Mouse (Mus musculus): Measurements from ENCODE around the gene Mccc2. TPM values are rescaled to one million over a fixed set of nuclear protein-coding genes. Genes with fewer than 3 reads are reported as not detected.

Gene Mccc2
- polyA plus RNA-seq, 1 experiment from 2014 or later: 31.0 TPM

- no peak for ATAC-seq (replicated peaks; ENCODE audit: low FRiP score)
- no peak overlapping the region for H3K4me2 ChIP-seq
- H3K4me3 ChIP-seq (ENCODE audit: low read depth, low read length): no peak overlapping the region
- H3K9ac ChIP-seq (ENCODE audit: low read depth, low read length): no peak overlapping the region
- H3K27me3 ChIP-seq (replicated peaks; ENCODE audit: control insufficient read depth, insufficient read depth, low read length): no peaks in the 10 kb centered on the region
- WGBS: 90% methylated on average over 3 of the region's 3 CpGs
- no peak for DNase-seq (ENCODE audit: low spot score)
- no peaks in the 10 kb centered on the region for H3K4me1 ChIP-seq (replicated peaks; ENCODE audit: control insufficient read depth, insufficient read depth, low read length)
- no peaks in the 10 kb centered on the region for H3K36me3 ChIP-seq (ENCODE audit: control insufficient read depth, insufficient read depth, low read length)
- H3K9me3 ChIP-seq (ENCODE audit: control insufficient read depth, low read length): no peaks in the 10 kb centered on the region
- no peak overlapping the region for H3K27ac ChIP-seq (ENCODE audit: low read depth, low read length)
Measured at GRCm38 (mm10) chr13:99999078-99999477, 16.4 kb downstream of the Mccc2 start.

GRCm38 (mm10) chr13:99998099-99998498 lies 17.3 kb downstream of the Mccc2 start:
- Histone ChIP-seq H3K36me3 (ENCODE audit: control insufficient read depth, insufficient read depth, low read length) (no peaks in the 10 kb centered on the region), H3K4me3 (ENCODE audit: low read depth, low read length) (no peak overlapping the region), H3K9me3 (ENCODE audit: control insufficient read depth, low read length) (no peaks in the 10 kb centered on the region), H3K27me3 (replicated peaks; ENCODE audit: control insufficient read depth, insufficient read depth, low read length) (no peaks in the 10 kb centered on the region), H3K4me2 (no peak overlapping the region), H3K27ac (ENCODE audit: low read depth, low read length) (no peak overlapping the region), H3K9ac (ENCODE audit: low read depth, low read length) (no peak overlapping the region), H3K4me1 (replicated peaks; ENCODE audit: control insufficient read depth, insufficient read depth, low read length) (no peaks in the 10 kb centered on the region)
- ATAC-seq (replicated peaks; ENCODE audit: low FRiP score) (no peak), DNase-seq (ENCODE audit: low spot score) (no peak)
- 77% methylated on average over 3 of the region's 3 CpGs for WGBS

GRCm38 (mm10) chr13:99989592-99989991 lies 25.8 kb downstream of the Mccc2 start:
- Histone ChIP-seq H3K36me3 (ENCODE audit: control insufficient read depth, insufficient read depth, low read length) (no peaks in the 10 kb centered on the region), H3K4me2 (no peak overlapping the region), H3K4me1 (replicated peaks; ENCODE audit: control insufficient read depth, insufficient read depth, low read length) (no peaks in the 10 kb centered on the region), H3K4me3 (ENCODE audit: low read depth, low read length) (no peak overlapping the region), H3K27ac (ENCODE audit: low read depth, low read length) (no peak overlapping the region), H3K9me3 (ENCODE audit: control insufficient read depth, low read length) (no peaks in the 10 kb centered on the region), H3K27me3 (replicated peaks; ENCODE audit: control insufficient read depth, insufficient read depth, low read length) (no peaks in the 10 kb centered on the region), H3K9ac (ENCODE audit: low read depth, low read length) (no peak overlapping the region)
- DNase-seq (ENCODE audit: low spot score): no peak
- WGBS: 93% methylated on average over 4 of the region's 4 CpGs
- no peak for ATAC-seq (replicated peaks; ENCODE audit: low FRiP score)

GRCm38 (mm10) chr13:99983320-99983719 lies 32.1 kb downstream of the Mccc2 start:
- H3K9ac ChIP-seq (ENCODE audit: low read depth, low read length): no peak overlapping the region
- DNase-seq (ENCODE audit: low spot score) (no peak), ATAC-seq (replicated peaks; ENCODE audit: low FRiP score) (no peak)
- H3K36me3 ChIP-seq (ENCODE audit: control insufficient read depth, insufficient read depth, low read length): no peaks in the 10 kb centered on the region
- H3K4me1 ChIP-seq (replicated peaks; ENCODE audit: control insufficient read depth, insufficient read depth, low read length): no peaks in the 10 kb centered on the region
- H3K27ac ChIP-seq (ENCODE audit: low read depth, low read length): no peak overlapping the region
- no peaks in the 10 kb centered on the region for H3K27me3 ChIP-seq (replicated peaks; ENCODE audit: control insufficient read depth, insufficient read depth, low read length)
- H3K9me3 ChIP-seq (ENCODE audit: control insufficient read depth, low read length): no peaks in the 10 kb centered on the region
- H3K4me2 ChIP-seq: no peak overlapping the region
- H3K4me3 ChIP-seq (ENCODE audit: low read depth, low read length): no peak overlapping the region
- WGBS: 89% methylated on average over 1 of the region's 1 CpGs

- Histone ChIP-seq H3K9ac (ENCODE audit: low read depth, low read length) (no peak overlapping the region), H3K36me3 (ENCODE audit: control insufficient read depth, insufficient read depth, low read length) (no peaks in the 10 kb centered on the region), H3K4me3 (ENCODE audit: low read depth, low read length) (no peak overlapping the region), H3K27me3 (replicated peaks; ENCODE audit: control insufficient read depth, insufficient read depth, low read length) (no peaks in the 10 kb centered on the region), H3K4me2 (no peak overlapping the region), H3K9me3 (ENCODE audit: control insufficient read depth, low read length) (no peaks in the 10 kb centered on the region), H3K27ac (ENCODE audit: low read depth, low read length) (no peak overlapping the region), H3K4me1 (replicated peaks; ENCODE audit: control insufficient read depth, insufficient read depth, low read length) (no peaks in the 10 kb centered on the region)
- 71% methylated on average over 2 of the region's 2 CpGs for WGBS
- ATAC-seq (replicated peaks; ENCODE audit: low FRiP score) (no peak), DNase-seq (ENCODE audit: low spot score) (no peak)
Measured at GRCm38 (mm10) chr13:99979406-99979805, 36.0 kb downstream of the Mccc2 start.

GRCm38 (mm10) chr13:99970089-99970488 lies 45.4 kb downstream of the Mccc2 start:
- Histone ChIP-seq H3K9ac (ENCODE audit: low read depth, low read length) (no peak overlapping the region), H3K4me1 (replicated peaks; ENCODE audit: control insufficient read depth, insufficient read depth, low read length) (no peaks in the 10 kb centered on the region), H3K9me3 (ENCODE audit: control insufficient read depth, low read length) (no peaks in the 10 kb centered on the region), H3K27me3 (replicated peaks; ENCODE audit: control insufficient read depth, insufficient read depth, low read length) (no peaks in the 10 kb centered on the region), H3K4me2 (no peak overlapping the region), H3K27ac (ENCODE audit: low read depth, low read length) (no peak overlapping the region), H3K36me3 (ENCODE audit: control insufficient read depth, insufficient read depth, low read length) (no peaks in the 10 kb centered on the region; the same call in 1 of the 2 replicates), H3K4me3 (ENCODE audit: low read depth, low read length) (no peak overlapping the region)
- ATAC-seq (replicated peaks; ENCODE audit: low FRiP score): no peak
- WGBS: 91% methylated on average over 5 of the region's 5 CpGs
- DNase-seq (ENCODE audit: low spot score): no peak

GRCm38 (mm10) chr13:99967013-99967678 lies 48.3 kb downstream of the Mccc2 start:
- Histone ChIP-seq H3K4me3 (ENCODE audit: low read depth, low read length) (no peak overlapping the region), H3K27me3 (replicated peaks; ENCODE audit: control insufficient read depth, insufficient read depth, low read length) (no peaks in the 10 kb centered on the region), H3K9me3 (ENCODE audit: control insufficient read depth, low read length) (no peaks in the 10 kb centered on the region), H3K36me3 (ENCODE audit: control insufficient read depth, insufficient read depth, low read length) (no peaks in the 10 kb centered on the region; the same call in 1 of the 2 replicates), H3K27ac (ENCODE audit: low read depth, low read length) (no peak overlapping the region), H3K9ac (ENCODE audit: low read depth, low read length) (no peak overlapping the region), H3K4me2 (no peak overlapping the region), H3K4me1 (replicated peaks; ENCODE audit: control insufficient read depth, insufficient read depth, low read length) (no peaks in the 10 kb centered on the region)
- ATAC-seq (replicated peaks; ENCODE audit: low FRiP score): no peak
- WGBS: 87% methylated on average over 11 of the region's 11 CpGs
- DNase-seq (ENCODE audit: low spot score): no peak

- H3K27ac ChIP-seq (ENCODE audit: low read depth, low read length): no peak overlapping the region
- no peak overlapping the region for H3K4me3 ChIP-seq (ENCODE audit: low read depth, low read length)
- ATAC-seq (replicated peaks; ENCODE audit: low FRiP score) (no peak), DNase-seq (ENCODE audit: low spot score) (no peak)
- H3K36me3 ChIP-seq (ENCODE audit: control insufficient read depth, insufficient read depth, low read length): no peaks in the 10 kb centered on the region
- H3K4me2 ChIP-seq: no peak overlapping the region
- no peak overlapping the region for H3K9ac ChIP-seq (ENCODE audit: low read depth, low read length)
- WGBS: 86% methylated on average over 6 of the region's 6 CpGs
- H3K9me3 ChIP-seq (ENCODE audit: control insufficient read depth, low read length): no peaks in the 10 kb centered on the region
- no peaks in the 10 kb centered on the region for H3K27me3 ChIP-seq (replicated peaks; ENCODE audit: control insufficient read depth, insufficient read depth, low read length)
- H3K4me1 ChIP-seq (replicated peaks; ENCODE audit: control insufficient read depth, insufficient read depth, low read length): no peaks in the 10 kb centered on the region
Measured at GRCm38 (mm10) chr13:99963814-99964213, 51.6 kb downstream of the Mccc2 start.

- H3K9ac ChIP-seq (ENCODE audit: low read depth, low read length): no peak overlapping the region
- DNase-seq (ENCODE audit: low spot score): no peak
- no peak overlapping the region for H3K4me3 ChIP-seq (ENCODE audit: low read depth, low read length)
- H3K9me3 ChIP-seq (ENCODE audit: control insufficient read depth, low read length): no peaks in the 10 kb centered on the region
- ATAC-seq (replicated peaks; ENCODE audit: low FRiP score): no peak
- peaks cover 4% of the 10 kb centered on the region; the same call in 1 of the 2 replicates for H3K36me3 ChIP-seq (ENCODE audit: control insufficient read depth, insufficient read depth, low read length)
- no peak overlapping the region for H3K4me2 ChIP-seq
- 90% methylated on average over 4 of the region's 4 CpGs for WGBS
- H3K27me3 ChIP-seq (replicated peaks; ENCODE audit: control insufficient read depth, insufficient read depth, low read length): no peaks in the 10 kb centered on the region
- H3K4me1 ChIP-seq (replicated peaks; ENCODE audit: control insufficient read depth, insufficient read depth, low read length): no peaks in the 10 kb centered on the region
- H3K27ac ChIP-seq (ENCODE audit: low read depth, low read length): no peak overlapping the region
Measured at GRCm38 (mm10) chr13:99961661-99962060, 53.8 kb downstream of the Mccc2 start.
